Mouse (Mus musculus) intestine, postnatal 0 days (tissue): ENCODE measurements around the gene Prkaa1. TPM values are rescaled to one million over a fixed set of nuclear protein-coding genes. Genes with fewer than 3 reads are reported as not detected.

ENCODE experiments used
- polyA plus RNA-seq: library from polyadenylated mRNA; unstranded; fragments of >200 nt; fragmentation: Nextera tagmentation; extraction: Ambion mirVana; gene quantifications from 2 replicates; pipeline ENCODE4 v1.2.1, GENCODE M21; 2015

The Prkaa1 gene
- polyA plus RNA-seq, 1 experiment from 2014 or later, result 16.6 TPM

Other genes with a start within 250 kb of the Prkaa1 start
- gene Mroh2b, start 245.1 kb upstream of the Prkaa1 start, polyA plus RNA-seq, result not detected in 2 replicates
- gene C7, start 80.1 kb upstream of the Prkaa1 start, polyA plus RNA-seq, result 0.07 and 0.08 TPM in 2 replicates
- gene Card6, start 35.3 kb upstream of the Prkaa1 start, polyA plus RNA-seq, result 1.5 and 2.1 TPM in 2 replicates
- 520 and 549 TPM in 2 replicates for gene Rpl37, start 27.2 kb upstream of the Prkaa1 start, polyA plus RNA-seq
- 26.0 and 28.8 TPM in 2 replicates for gene Ttc33, start 41.7 kb downstream of the Prkaa1 start, polyA plus RNA-seq
- gene Ptger4, start 100.3 kb downstream of the Prkaa1 start, polyA plus RNA-seq, result 14.5 and 15.1 TPM in 2 replicates